Mouse (Mus musculus): ENCODE data around the gene Mycbp. TPM values are rescaled to one million over a fixed set of nuclear protein-coding genes. Genes with fewer than 3 reads are reported as not detected.

Gene Mycbp
- total RNA-seq (2014; fragmentation: Nextera tagmentation) (25.7 and 27.0 TPM in 2 replicates), total RNA-seq (2017) (24.6 and 30.2 TPM in 2 replicates)

DNA sequence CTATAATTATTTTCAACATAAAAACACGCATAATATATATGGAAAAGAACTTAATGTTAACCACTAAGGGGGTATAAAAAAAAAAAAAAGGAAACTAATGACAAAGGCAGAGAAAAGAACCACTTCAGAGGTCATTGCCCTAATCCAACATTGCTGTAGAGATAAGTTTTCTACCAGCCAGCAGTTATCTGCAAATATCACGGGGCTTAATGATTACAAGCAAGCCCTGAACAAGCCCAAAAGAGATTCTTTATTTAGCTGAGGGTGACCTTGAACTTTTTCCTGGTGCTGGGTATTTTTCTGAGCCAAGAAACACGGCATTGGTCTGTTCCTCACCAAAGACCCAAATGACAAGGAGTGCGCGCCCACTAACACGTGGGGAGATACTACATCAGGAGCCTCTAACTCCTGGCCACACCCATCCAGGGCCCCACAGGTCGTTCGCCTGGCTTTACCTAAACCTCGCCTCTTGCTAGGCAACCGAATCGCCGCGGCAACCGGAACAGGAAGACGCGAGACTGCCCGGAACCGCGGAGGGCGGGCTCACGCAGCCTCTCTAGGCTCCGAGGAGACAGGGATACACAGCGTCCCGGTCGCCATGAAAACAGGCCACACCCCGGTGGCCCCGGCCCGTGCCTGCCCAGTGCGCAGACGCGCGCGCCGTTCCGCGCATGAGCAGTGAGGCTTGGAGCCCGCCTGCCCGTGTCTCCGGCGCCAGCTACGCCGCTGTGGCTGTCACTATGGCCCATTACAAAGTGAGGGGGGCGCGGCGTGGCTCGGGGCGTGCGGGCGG lies at the start of gene Mycbp:
Gene Mycbp, plus strand, starts transcription at position 500 of the 793 bp plus-strand sequence.
- peak; percentile 98 for ATAC-seq (replicated peaks; ENCODE audit: low FRiP score, low TSS enrichment, poor library complexity, severe bottlenecking)

DNA sequence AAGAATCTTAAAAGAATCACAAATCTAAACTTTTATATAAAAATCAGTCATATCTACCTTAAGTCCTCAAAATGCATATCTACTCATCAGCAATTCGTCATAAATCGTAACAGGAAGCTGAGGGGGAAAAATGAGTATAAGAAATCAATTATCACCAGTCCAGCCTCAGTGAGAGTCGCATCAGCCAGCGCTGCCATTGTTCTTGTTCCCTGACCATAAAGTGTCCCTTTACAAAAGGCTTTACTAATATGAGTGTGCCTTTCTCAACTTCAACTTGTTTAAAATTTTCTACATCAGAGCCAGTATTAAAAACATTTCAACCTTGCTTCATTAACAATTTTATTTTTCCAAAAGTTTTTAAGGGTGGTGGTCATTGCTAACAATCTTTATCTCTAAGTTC lies 47.7 kb upstream of the Mycbp start:
- ATAC-seq (replicated peaks; ENCODE audit: low FRiP score, low TSS enrichment, poor library complexity, severe bottlenecking) = no peak

DNA sequence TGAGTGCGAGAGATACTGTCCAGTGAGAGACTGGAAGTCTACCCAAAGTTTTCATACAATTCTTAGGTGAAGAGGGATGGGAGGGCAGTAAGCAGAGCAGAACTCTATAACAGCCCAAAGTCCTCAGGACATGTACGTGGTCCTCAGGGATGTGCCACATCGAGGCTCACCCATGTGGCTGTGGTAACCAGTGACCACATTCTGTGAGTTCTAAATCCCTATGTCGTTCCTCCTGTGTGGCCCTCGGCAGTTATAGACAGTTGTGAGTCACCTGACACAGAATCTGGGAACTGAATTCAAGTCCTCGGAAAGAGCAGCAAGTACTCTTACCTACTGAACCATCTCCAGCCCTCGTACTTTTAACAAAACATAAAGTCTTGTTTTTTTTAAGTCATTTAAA lies 46.5 kb upstream of the Mycbp start:
- no peak for ATAC-seq (replicated peaks; ENCODE audit: low FRiP score, low TSS enrichment, poor library complexity, severe bottlenecking)

DNA sequence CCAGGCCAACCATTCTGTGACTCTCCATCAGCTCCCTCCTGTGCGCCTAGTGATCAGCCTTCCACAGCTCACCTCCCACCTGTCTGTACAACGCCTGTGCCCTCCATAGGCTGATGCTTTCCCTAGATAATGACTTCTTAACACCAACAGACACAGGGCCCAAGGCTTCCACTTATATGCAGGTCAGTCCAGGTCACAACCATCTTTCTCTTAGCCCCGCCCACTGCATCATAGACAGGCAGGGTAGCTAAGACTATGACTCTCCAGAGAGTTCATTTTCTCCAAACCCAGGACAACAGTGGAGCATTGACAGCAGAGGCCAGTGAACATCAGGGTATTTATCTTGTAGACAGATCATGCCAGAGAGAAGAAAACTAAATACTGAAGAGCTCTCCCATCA lies 45.3 kb upstream of the Mycbp start, which contains the start of gene 4933427I04Rik:
Gene 4933427I04Rik, plus strand, starts transcription at position 301 of the 400 bp plus-strand sequence.
- ATAC-seq (replicated peaks; ENCODE audit: low FRiP score, low TSS enrichment, poor library complexity, severe bottlenecking) = no peak

DNA sequence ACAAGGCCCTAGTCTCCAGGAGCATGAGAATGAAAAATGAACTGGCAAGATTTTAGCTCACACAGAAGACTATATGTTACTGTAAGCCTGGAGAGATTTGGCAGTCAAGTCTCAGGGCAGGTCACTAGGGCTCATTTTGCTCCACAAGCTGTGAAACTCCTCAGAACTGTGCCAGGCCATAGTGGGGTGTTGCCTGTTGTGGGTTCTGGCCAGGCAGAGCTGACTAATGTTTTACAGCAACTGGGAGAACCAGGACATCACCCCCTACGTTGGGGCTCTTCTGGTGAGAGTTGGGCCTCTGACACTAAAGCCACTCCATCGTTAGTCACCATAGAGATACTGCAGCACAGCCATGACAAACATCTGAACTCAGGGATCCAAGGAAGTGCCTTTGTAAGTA lies 44.8 kb upstream of the Mycbp start:
- no peak for ATAC-seq (replicated peaks; ENCODE audit: low FRiP score, low TSS enrichment, poor library complexity, severe bottlenecking)

DNA sequence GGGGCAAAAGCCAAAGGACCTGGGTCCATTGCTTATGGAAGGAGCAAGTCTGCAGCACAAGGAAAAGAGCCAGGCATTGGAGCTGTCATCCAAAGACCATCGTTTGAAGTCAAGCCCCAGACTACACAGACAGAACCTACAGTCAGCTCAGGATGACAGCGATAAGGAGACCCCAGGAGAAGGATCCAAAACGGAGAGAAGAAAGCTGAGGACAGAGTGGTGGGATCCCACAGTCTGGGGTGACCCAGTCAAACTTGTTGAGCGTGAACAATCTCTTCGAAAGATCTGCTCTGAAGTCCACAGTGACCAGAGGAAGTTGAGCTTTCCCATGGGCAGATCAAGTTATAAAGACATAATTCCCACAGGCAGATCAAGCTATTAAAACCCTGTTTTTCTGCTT lies 44.0 kb upstream of the Mycbp start:
- no peak for ATAC-seq (replicated peaks; ENCODE audit: low FRiP score, low TSS enrichment, poor library complexity, severe bottlenecking)

DNA sequence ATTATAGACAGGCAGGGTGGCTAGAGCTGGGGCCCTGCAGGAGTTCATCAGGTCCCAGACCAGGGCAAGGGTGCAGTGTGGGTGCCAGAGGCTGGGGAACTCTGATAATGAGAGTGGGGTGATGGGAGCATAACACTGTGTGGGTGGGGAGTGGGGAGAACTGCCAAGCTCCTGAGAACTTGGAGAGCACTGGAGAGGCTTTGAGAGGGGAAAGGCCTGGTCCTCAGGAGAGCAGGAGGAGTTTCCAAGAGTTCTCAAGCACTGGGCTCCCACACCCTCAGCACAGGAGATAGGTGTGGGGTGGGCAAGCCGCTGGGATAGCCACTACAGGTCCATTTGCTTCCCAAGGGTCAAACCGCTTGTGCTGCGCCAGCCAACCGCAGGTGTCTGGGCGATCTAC lies 10.9 kb upstream of the Mycbp start:
- ATAC-seq (replicated peaks; ENCODE audit: low FRiP score, low TSS enrichment, poor library complexity, severe bottlenecking) = no peak

DNA sequence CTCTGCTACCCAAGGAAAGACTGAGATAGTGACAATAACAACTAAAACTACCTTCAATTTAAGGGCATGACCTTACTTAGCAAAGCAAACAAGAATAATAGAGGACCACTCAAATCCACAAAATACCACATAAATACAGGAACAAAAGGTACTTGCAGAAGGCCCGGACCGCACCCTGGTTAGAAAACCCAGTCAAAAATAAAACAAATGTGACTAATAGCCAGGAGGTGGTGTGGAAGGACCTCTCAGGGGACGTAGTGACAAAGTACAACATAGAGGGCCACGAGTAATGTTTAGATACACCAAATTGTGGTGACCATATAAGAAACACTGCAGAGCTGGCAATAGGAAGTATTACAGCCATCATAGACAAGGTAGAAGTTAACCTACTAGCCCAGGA lies 10.3 kb upstream of the Mycbp start:
- ATAC-seq (replicated peaks; ENCODE audit: low FRiP score, low TSS enrichment, poor library complexity, severe bottlenecking) = no peak

DNA sequence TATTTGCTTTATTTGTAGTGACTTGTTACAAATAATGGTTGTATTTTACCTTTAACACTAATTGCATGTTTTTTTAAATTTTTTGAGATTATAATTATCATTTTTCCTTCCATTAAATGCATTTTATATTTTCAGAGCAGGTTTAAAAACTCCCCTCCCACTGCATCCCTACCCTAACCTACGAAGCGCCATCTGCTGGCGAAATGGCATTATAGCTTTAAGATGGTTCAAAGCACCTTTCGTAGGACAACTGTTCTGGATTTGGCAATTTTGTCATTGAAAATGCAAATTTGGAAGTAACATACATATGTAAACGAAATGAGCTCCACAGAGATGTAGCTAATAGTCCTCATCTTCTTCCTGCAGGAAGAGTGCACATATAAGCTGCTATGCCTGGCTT lies 5.9 kb upstream of the Mycbp start:
- peak; percentile 69; the same call in 1 of the 2 replicates for ATAC-seq (replicated peaks; ENCODE audit: low FRiP score, low TSS enrichment, poor library complexity, severe bottlenecking)

DNA sequence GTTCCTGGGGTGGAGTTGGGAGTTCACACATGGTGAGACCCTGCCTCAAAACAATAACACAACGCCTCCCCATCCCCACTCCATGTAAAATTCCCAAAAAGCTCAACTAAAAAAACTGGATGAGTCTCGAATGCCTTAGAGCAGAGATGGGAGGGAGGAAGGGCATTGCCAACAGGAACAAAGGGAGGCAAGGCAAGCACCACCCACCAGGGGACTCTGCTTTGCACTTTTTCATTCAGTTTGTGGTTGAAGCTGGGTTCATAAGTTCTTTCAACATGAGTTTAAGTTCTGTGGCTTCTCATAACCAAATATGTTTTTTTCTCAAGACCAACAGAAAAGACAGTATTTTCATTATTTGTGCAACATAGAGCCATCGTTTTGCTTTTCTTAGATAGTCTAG lies 1.2 kb upstream of the Mycbp start:
- ATAC-seq (replicated peaks; ENCODE audit: low FRiP score, low TSS enrichment, poor library complexity, severe bottlenecking) = no peak

DNA sequence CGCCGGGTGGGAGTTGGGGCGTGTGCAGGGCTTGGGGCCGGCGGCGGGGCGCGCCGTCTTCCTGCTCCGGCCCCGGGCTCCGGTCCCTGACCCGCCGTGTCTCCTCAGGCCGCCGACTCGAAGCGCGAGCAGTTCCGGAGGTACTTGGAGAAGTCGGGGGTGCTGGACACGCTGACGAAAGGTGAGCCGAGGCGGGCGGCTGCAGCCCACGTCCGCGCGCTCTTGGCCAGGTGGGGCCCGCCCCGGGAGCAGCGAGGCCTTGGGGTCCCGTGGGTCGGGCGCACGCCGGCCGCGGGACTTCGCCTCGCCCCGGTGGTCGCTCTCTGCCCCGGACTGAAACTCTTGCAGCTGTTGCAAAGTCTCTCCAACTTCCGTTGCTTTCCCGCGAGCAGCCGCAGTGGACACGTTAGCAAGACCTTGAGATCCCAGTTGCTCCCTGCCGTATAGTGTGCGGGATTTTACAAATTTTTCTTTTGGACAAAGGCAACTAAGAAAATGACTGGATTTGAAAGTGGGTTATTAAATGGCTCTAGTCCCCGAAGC lies 565 bp downstream of the Mycbp start:
- ATAC-seq (replicated peaks; ENCODE audit: low FRiP score, low TSS enrichment, poor library complexity, severe bottlenecking) = no peak

DNA sequence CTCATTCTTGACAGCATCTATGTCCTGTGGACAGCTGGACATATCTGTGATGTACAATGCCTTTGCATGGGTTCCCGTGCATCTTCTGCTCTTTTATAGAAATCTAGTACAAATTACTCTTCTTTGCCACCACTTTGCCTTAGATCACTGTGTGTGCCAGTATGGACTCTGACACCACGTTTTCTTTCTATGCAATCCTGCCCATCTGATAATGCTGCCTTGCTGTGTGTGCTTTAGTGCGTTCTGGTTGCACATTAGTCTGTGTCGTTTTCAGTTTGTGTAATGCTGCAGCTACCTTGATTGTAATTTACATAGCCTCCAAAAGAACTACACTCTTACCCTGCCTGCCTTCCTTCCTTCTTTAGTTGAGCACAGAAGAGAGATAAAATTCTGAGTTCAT lies 6.9 kb downstream of the Mycbp start:
- no peak for ATAC-seq (replicated peaks; ENCODE audit: low FRiP score, low TSS enrichment, poor library complexity, severe bottlenecking)

DNA sequence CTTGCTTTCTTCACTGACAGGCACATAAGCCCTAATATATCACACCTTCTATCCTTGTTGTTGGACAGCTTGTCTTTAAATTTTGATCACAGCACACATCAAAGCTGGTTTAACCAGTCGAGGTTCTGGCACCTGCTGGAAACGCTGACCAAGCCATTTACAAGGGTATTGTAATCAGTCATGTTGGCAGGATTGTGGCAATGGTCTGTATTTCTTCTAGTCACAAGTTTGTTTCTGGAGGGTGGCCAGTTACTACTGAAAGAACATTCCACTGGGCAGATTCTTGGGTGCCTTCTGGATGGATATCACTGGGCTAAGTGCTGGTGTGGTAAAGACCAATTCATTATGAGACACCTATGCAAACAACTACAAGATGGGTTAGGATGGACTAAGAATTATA lies 7.8 kb downstream of the Mycbp start:
- ATAC-seq (replicated peaks; ENCODE audit: low FRiP score, low TSS enrichment, poor library complexity, severe bottlenecking) = no peak

DNA sequence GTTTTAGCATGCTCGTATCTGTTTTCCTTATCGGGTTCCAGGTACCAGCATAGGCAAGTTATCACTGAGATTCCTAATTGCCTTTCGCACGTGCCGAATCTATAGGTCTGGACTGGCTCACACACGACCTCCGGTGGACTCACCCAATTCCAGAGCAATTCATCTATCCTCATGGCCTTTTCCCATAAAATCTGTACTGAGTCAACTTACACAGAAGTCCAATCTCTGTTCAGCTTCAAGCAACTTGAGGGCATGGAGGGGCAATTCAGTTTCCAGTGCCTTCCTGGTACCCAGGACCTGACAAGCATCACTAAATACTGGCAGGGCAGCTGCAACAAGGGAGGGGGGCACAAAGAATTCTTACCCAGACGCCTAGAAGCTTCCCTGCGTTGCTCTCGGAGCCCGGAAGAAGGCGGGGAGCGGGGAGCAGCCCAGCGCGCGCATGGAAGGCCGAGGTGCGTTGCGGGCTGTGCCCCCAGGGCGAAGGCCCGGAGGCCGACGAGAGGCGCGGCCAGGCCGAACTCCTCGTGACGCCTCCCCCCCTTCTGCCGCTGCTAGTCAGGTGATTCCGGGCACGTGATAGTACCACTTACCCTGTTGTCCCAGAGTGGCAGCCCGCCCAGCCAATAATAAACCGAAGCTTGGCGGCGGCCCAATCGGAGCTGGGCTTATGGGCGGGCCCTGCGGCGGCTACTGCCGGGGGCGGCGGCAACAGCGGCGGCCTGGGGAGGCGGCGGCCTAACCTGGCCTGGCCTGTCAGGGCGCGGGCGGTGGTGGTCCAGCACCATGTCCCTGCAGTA lies 12.3 kb downstream of the Mycbp start, which contains the start of gene Rragc:
Gene Rragc, plus strand, starts transcription at position 699 of the 800 bp plus-strand sequence.
- ATAC-seq (replicated peaks; ENCODE audit: low FRiP score, low TSS enrichment, poor library complexity, severe bottlenecking) = peak; percentile 97

DNA sequence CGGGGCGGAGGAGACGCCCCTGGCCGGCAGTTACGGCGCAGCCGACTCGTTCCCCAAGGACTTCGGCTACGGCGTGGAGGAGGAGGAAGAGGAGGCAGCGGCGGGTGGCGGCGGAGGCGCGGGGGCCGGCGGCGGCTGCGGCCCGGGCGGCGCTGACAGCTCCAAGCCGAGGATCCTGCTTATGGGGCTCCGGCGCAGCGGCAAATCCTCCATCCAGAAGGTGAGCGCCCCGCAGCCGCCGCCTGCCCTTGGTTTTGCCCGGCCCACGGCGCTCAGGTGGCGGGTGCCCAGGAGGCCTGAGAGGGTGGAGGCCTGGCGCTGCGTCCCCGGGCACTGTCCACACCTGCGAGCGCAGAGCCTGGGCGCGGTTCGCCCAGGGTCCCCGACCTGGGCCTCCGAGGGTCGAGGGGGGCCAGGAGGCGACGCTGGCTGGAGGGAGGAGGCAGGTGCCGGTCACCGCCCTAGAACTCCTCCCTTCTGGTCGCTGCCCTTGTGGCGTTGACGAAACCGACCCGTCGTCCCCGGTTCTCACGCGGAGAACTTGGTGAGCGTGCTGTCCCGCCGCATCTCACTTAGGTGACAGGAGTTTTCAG lies 13.0 kb downstream of the Mycbp start, which contains the start of gene 4930535I16Rik:
Gene 4930535I16Rik, minus strand, starts transcription at position 475 of the 593 bp plus-strand sequence.
- peak; percentile 63 for ATAC-seq (replicated peaks; ENCODE audit: low FRiP score, low TSS enrichment, poor library complexity, severe bottlenecking)

DNA sequence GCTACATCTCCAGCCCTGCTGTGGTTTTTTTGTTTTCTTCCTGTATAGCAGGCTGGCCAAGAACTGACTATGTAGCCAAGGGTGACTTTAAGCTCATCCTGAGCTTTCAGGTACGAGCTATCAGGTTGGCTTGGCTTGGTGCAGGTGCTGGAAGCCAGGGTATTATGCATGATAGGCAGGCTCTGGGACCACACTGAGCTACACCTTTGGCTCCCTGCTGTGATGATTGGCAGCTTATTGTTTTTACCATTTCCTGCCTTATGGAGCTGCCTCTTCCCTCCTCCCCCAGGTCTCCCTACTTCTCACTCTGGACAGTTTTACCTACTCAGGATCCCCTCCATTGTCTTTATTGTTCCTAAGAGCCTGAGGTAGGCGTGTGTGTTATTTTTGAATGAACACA lies 14.2 kb downstream of the Mycbp start:
- ATAC-seq (replicated peaks; ENCODE audit: low FRiP score, low TSS enrichment, poor library complexity, severe bottlenecking) = no peak

DNA sequence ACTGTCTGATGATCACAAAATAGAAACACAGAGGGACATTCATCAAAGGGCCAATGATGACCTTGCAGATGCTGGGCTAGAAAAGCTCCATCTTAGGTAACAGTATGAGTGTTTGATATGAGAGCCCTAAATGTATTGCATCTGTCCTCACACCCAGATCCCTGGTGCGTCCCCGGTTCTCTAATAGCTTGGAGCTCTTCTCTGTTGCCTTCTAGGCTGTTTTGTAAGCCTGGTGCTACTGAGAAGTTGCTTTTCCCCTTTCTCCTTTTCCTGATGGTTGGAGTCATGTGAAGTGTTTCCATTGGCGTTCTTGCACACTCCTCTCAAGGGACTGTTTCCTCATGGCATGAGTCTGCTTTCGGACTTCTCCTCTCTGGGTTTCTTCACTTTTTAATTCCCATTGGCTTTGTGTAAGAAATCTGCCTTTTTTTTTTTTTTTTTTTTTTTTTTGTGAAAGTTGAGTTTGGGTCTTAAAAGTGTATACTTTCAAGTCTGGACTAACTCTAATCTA lies 16.5 kb downstream of the Mycbp start:
- no peak for ATAC-seq (replicated peaks; ENCODE audit: low FRiP score, low TSS enrichment, poor library complexity, severe bottlenecking)

DNA sequence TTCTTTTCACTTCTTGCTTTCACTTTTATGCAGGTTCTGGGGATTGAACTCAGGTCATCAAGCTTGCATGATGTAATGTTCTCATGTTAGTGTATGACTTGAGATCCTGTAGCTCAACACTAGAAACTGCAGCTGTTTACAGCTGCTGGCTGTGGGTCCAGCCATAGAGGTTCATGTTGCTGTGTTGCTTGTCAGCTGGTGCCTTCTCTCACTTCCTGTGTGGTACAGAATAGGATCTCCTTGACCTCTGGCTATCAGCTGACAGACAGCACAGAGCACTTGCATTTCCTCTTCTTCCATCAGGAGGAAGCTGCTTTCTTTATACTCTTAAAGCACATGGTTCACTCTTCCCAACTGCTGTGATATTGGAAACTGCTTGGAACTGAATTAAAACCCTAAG lies 23.3 kb downstream of the Mycbp start:
- no peak for ATAC-seq (replicated peaks; ENCODE audit: low FRiP score, low TSS enrichment, poor library complexity, severe bottlenecking)

DNA sequence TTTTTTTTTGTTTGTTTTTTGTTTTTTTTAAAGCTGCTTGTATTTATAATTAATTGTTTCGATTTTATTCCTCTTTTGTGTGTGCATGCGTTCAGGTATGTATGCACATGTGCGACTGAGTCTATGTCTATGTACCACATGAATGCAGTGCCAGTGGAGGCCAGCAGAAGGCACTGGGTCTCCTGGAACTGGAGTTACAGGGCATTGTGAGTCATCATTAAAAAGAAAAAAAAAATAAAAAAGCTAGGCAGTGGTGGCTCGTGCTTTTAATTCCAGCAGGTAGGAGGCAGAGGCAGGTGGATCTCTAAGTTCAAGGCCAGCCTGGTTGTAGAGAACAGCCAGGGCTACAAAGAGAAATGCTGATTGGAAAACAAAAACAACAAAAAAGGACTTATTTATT lies 25.4 kb downstream of the Mycbp start:
- no peak for ATAC-seq (replicated peaks; ENCODE audit: low FRiP score, low TSS enrichment, poor library complexity, severe bottlenecking)

DNA sequence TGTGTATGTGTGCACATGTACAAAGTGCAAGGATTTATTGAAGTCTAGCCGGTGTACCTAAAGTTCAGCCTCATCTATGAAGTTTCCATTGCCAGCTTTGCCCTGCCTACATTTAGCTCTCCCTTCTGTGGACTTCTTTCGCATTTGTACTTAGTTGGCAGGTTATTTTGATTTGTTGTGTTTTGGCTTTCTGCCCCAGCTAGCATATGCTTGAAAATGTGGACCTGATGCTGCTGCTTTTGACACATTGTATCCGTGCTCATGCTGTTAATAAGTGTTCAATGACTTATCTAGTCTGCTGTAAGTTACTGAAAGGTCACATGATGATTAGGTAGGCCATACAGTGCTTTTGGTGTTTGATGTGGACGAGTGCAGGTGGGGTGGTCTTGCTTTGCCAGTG lies 29.7 kb downstream of the Mycbp start:
- ATAC-seq (replicated peaks; ENCODE audit: low FRiP score, low TSS enrichment, poor library complexity, severe bottlenecking) = no peak
